Mouse (Mus musculus): ENCODE measurements around the gene Shpk. TPM values are rescaled to one million over a fixed set of nuclear protein-coding genes. Genes with fewer than 3 reads are reported as not detected.

Gene Shpk
- polyA plus RNA-seq, 1 experiment from 2014 or later, result 3.9 TPM

DNA sequence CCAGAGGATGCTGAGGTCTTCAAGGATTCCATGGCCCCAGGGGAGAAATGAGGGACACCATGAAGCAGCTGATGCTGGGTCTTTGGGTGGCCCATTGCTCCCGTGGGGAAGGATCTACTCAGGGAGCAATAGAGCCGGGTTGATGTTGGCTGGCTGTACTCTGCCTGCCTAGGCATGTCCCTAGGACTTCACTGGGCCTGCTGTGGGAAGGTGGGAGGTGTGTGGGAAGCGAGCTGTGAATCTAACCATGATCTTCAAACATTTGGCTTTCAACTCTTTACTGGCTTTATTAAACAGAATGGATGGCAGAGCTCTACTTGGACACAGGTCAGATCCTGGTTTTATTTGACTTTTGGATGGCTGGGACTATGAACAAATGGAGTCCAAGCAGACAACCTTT is 61.2 kb downstream of the Shpk start:
- Histone ChIP-seq H3K4me2 (ENCODE audit: low read length) (no peak overlapping the region), H3K4me3 (replicated peaks; ENCODE audit: low read depth, low read length) (no peak overlapping the region), H3K9ac (ENCODE audit: low read depth, low read length) (no peak overlapping the region), H3K27ac (no peak overlapping the region), H3K4me1 (replicated peaks; ENCODE audit: insufficient read depth, low read length) (no peaks in the 10 kb centered on the region), H3K27me3 (ENCODE audit: insufficient read depth, low read length) (no peaks in the 10 kb centered on the region), H3K36me3 (ENCODE audit: insufficient read depth, low read length) (no peaks in the 10 kb centered on the region), H3K9me3 (replicated peaks; ENCODE audit: low read length) (no peaks in the 10 kb centered on the region)
- 79% methylated on average over 3 of the region's 3 CpGs for WGBS
- DNase-seq (ENCODE audit: low spot score) (no peak), ATAC-seq (replicated peaks; ENCODE audit: low FRiP score, low read depth) (no peak)
- no peak for TF ChIP-seq CTCF (IDR thresholded peaks at IDR 0.05; ENCODE audit: low read depth)

DNA sequence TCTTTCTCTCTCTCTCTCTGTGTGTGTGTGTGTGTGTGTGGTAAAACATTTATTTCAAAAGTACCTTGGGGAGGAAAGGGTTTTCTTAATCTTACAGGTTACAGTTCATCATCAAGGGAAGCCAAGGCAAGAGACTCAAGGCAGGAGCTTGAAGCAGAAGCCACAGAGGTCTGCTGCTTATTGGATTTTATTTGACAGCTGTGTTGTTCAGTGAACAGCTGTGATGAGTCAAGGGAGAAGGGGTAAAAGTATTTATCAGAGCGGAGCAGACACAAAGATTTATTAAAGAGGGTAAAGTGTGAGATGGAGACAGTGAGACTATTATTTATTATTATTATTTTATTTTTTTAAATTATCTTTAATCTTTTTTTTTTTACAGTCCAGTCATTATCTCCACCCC is 62.1 kb downstream of the Shpk start:
- H3K4me2 ChIP-seq (ENCODE audit: low read length), result no peak overlapping the region
- no peaks in the 10 kb centered on the region for H3K4me1 ChIP-seq (replicated peaks; ENCODE audit: insufficient read depth, low read length)
- H3K36me3 ChIP-seq (ENCODE audit: insufficient read depth, low read length), result no peaks in the 10 kb centered on the region
- no peaks in the 10 kb centered on the region for H3K9me3 ChIP-seq (replicated peaks; ENCODE audit: low read length)
- 67% methylated on average over 1 of the region's 1 CpGs for WGBS
- TF ChIP-seq CTCF (IDR thresholded peaks at IDR 0.05; ENCODE audit: low read depth), result no peak
- no peaks in the 10 kb centered on the region for H3K27me3 ChIP-seq (ENCODE audit: insufficient read depth, low read length)
- no peak overlapping the region for H3K9ac ChIP-seq (ENCODE audit: low read depth, low read length)
- H3K4me3 ChIP-seq (replicated peaks; ENCODE audit: low read depth, low read length), result no peak overlapping the region
- no peak overlapping the region for H3K27ac ChIP-seq
- no peak for DNase-seq (ENCODE audit: low spot score)
- no peak for ATAC-seq (replicated peaks; ENCODE audit: low FRiP score, low read depth)

DNA sequence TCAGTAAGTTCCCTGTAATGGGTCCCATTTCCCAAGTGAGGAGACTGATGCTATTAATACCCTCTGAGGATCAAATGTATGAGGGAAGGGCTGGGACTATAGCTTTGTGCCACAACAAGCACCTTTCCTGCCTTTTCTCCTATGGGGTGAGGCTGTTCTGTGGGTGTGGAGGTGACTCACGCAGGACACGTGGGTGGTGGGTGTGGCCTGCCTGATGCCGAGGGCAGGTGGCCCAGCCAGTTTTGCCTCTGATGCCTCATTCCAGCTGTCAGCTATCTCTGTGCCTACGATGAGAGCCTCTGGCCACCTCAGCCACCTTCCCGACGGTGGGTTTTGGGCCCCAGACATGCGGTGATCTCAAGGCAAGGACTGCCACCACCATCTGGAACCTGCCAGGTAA is 68.0 kb downstream of the Shpk start, which contains the start of gene Trpv3:
Gene Trpv3 (plus strand): TSS at position 122 of the 400 bp plus-strand sequence.
- H3K27me3 ChIP-seq (ENCODE audit: insufficient read depth, low read length), result no peaks in the 10 kb centered on the region
- H3K27ac ChIP-seq, result no peak within 1 kb of the TSS
- WGBS, result 78% methylated on average over 7 of the region's 7 CpGs
- DNase-seq (ENCODE audit: low spot score) (no peak), ATAC-seq (replicated peaks; ENCODE audit: low FRiP score, low read depth) (no peak)
- H3K9me3 ChIP-seq (replicated peaks; ENCODE audit: low read length), result no peaks in the 10 kb centered on the region
- H3K9ac ChIP-seq (ENCODE audit: low read depth, low read length), result no peak within 1 kb of the TSS
- no peak for TF ChIP-seq CTCF (IDR thresholded peaks at IDR 0.05; ENCODE audit: low read depth)
- no peak within 1 kb of the TSS for H3K4me3 ChIP-seq (replicated peaks; ENCODE audit: low read depth, low read length)
- no peaks in the 10 kb centered on the region for H3K4me1 ChIP-seq (replicated peaks; ENCODE audit: insufficient read depth, low read length)
- no peak within 1 kb of the TSS for H3K4me2 ChIP-seq (ENCODE audit: low read length)
- H3K36me3 ChIP-seq (ENCODE audit: insufficient read depth, low read length), result no peaks in the 10 kb centered on the region

Other genes with a start within 250 kb of the Shpk start
- 9.9 and 10.0 TPM in 2 replicates for gene Atp2a3, start 238.3 kb upstream of the Shpk start, polyA plus RNA-seq (2015; fragmentation: Nextera tagmentation; extraction: Ambion mirVana)
- gene P2rx1, start 200.4 kb upstream of the Shpk start, polyA plus RNA-seq (2015; fragmentation: Nextera tagmentation; extraction: Ambion mirVana), result 2.4 and 2.6 TPM in 2 replicates
- 4.3 and 5.4 TPM in 2 replicates for gene Camkk1, start 180.5 kb upstream of the Shpk start, polyA plus RNA-seq (2015; fragmentation: Nextera tagmentation; extraction: Ambion mirVana)
- gene Ncbp3, start 151.7 kb upstream of the Shpk start, polyA plus RNA-seq (2015; fragmentation: Nextera tagmentation; extraction: Ambion mirVana), result 6.2 and 6.6 TPM in 2 replicates
- 0.14 and 0.22 TPM in 2 replicates for gene Itgae, start 108.9 kb upstream of the Shpk start, polyA plus RNA-seq (2015; fragmentation: Nextera tagmentation; extraction: Ambion mirVana)
- gene Haspin, start 61.2 kb upstream of the Shpk start, polyA plus RNA-seq (2015; fragmentation: Nextera tagmentation; extraction: Ambion mirVana), result 7.3 and 8.5 TPM in 2 replicates
- 1.3 and 1.6 TPM in 2 replicates for gene P2rx5, start 39.0 kb upstream of the Shpk start, polyA plus RNA-seq (2015; fragmentation: Nextera tagmentation; extraction: Ambion mirVana)
- gene Emc6, start 22.4 kb upstream of the Shpk start, polyA plus RNA-seq (2015; fragmentation: Nextera tagmentation; extraction: Ambion mirVana), result 182 and 187 TPM in 2 replicates
- gene Tax1bp3, start 22.4 kb upstream of the Shpk start, polyA plus RNA-seq (2015; fragmentation: Nextera tagmentation; extraction: Ambion mirVana), result 227 and 237 TPM in 2 replicates
- gene Ctns, start 418 bp upstream of the Shpk start, polyA plus RNA-seq (2015; fragmentation: Nextera tagmentation; extraction: Ambion mirVana), result 21.7 and 22.8 TPM in 2 replicates
- not detected in 2 replicates for gene Trpv1, start 34.8 kb downstream of the Shpk start, polyA plus RNA-seq (2015; fragmentation: Nextera tagmentation; extraction: Ambion mirVana)
- gene Trpv3, start 67.9 kb downstream of the Shpk start, polyA plus RNA-seq (2015; fragmentation: Nextera tagmentation; extraction: Ambion mirVana), result 0.16 and 0.19 TPM in 2 replicates
- gene Aspa, start 130.1 kb downstream of the Shpk start, polyA plus RNA-seq (2015; fragmentation: Nextera tagmentation; extraction: Ambion mirVana), result 62.8 and 68.6 TPM in 2 replicates
- gene Gm49340, start 130.3 kb downstream of the Shpk start, polyA plus RNA-seq (2015; fragmentation: Nextera tagmentation; extraction: Ambion mirVana), result not detected in 2 replicates
- gene Spata22, start 130.3 kb downstream of the Shpk start, polyA plus RNA-seq (2015; fragmentation: Nextera tagmentation; extraction: Ambion mirVana), result 0.26 and 0.28 TPM in 2 replicates
- not detected in 2 replicates for gene Olfr20, start 151.3 kb downstream of the Shpk start, polyA plus RNA-seq (2015; fragmentation: Nextera tagmentation; extraction: Ambion mirVana)
- gene Olfr376, start 171.8 kb downstream of the Shpk start, polyA plus RNA-seq (2015; fragmentation: Nextera tagmentation; extraction: Ambion mirVana), result not detected in 2 replicates
- not detected in 2 replicates for gene Olfr1, start 200.2 kb downstream of the Shpk start, polyA plus RNA-seq (2015; fragmentation: Nextera tagmentation; extraction: Ambion mirVana)
- not detected in 2 replicates for gene Olfr378, start 229.0 kb downstream of the Shpk start, polyA plus RNA-seq (2015; fragmentation: Nextera tagmentation; extraction: Ambion mirVana)